Mouse (Mus musculus) A20 (cell line): ENCODE data around the gene Grik4.

ENCODE experiments used
- DNase-seq: peaks from one replicate; pipeline ENCODE4 v3.0.0-alpha.2; 2011; ENCODE audit warnings: low read depth, low spot score

Gene Grik4

GRCm38 (mm10) chr9:42906995-42907394, 37.3 kb downstream of the Grik4 start:
- DNase-seq = no peak

GRCm38 (mm10) chr9:42898091-42898591, 46.2 kb downstream of the Grik4 start:
- DNase-seq = no peak

GRCm38 (mm10) chr9:42897361-42898051, 46.8 kb downstream of the Grik4 start:
- DNase-seq = no peak

- no peak for DNase-seq
These were observed 47.7 kb downstream of the Grik4 start for GRCm38 (mm10) chr9:42896421-42897210.

- peak; percentile 30 for DNase-seq
These were observed 51.5 kb downstream of the Grik4 start for GRCm38 (mm10) chr9:42892765-42893164.

GRCm38 (mm10) chr9:42887930-42888329, 56.4 kb downstream of the Grik4 start:
- no peak for DNase-seq

- DNase-seq = no peak
These were observed 58.1 kb downstream of the Grik4 start for GRCm38 (mm10) chr9:42886112-42886766.

GRCm38 (mm10) chr9:42885566-42885965, 58.7 kb downstream of the Grik4 start:
- no peak for DNase-seq

- no peak for DNase-seq
These were observed 59.2 kb downstream of the Grik4 start for GRCm38 (mm10) chr9:42885123-42885522.

- DNase-seq = no peak
These were observed 61.1 kb downstream of the Grik4 start for GRCm38 (mm10) chr9:42883006-42883759.

- DNase-seq = no peak
These were observed 62.0 kb downstream of the Grik4 start for GRCm38 (mm10) chr9:42882313-42882712.

GRCm38 (mm10) chr9:42881040-42881439, 63.3 kb downstream of the Grik4 start:
- DNase-seq = no peak

GRCm38 (mm10) chr9:42878401-42878800, 65.9 kb downstream of the Grik4 start:
- no peak for DNase-seq

GRCm38 (mm10) chr9:42872885-42873284, 71.4 kb downstream of the Grik4 start:
- DNase-seq = no peak

GRCm38 (mm10) chr9:42871681-42872080, 72.6 kb downstream of the Grik4 start:
- DNase-seq = no peak

- no peak for DNase-seq
These were observed 74.0 kb downstream of the Grik4 start for GRCm38 (mm10) chr9:42870257-42870656.

- DNase-seq = no peak
These were observed 75.8 kb downstream of the Grik4 start for GRCm38 (mm10) chr9:42868508-42868907.

GRCm38 (mm10) chr9:42866650-42867049, 77.6 kb downstream of the Grik4 start:
- no peak for DNase-seq

GRCm38 (mm10) chr9:42865036-42865829, 79.1 kb downstream of the Grik4 start:
- DNase-seq = no peak

- DNase-seq = no peak
These were observed 80.9 kb downstream of the Grik4 start for GRCm38 (mm10) chr9:42863360-42863759.

GRCm38 (mm10) chr9:42861711-42862110, 82.6 kb downstream of the Grik4 start:
- DNase-seq = no peak
